Mouse (Mus musculus): ENCODE data around the gene Colgalt1. TPM values are rescaled to one million over a fixed set of nuclear protein-coding genes. Genes with fewer than 3 reads are reported as not detected.

The Colgalt1 gene
- total RNA-seq, 2 experiments from 2014 or later: 46.3 to 54.9 TPM

- peak; percentile 52 to 75 for DNase-seq
- intact Hi-C loops (cut with DNase I): no loop called here
These were observed 54.7 kb downstream of the Colgalt1 start for GRCm38 (mm10) chr8:71665331-71666130.

GRCm38 (mm10) chr8:71666855-71667254 is 56.1 kb downstream of the Colgalt1 start:
- DNase-seq: no peak
- intact Hi-C loops (cut with DNase I): no loop called here

DNA sequence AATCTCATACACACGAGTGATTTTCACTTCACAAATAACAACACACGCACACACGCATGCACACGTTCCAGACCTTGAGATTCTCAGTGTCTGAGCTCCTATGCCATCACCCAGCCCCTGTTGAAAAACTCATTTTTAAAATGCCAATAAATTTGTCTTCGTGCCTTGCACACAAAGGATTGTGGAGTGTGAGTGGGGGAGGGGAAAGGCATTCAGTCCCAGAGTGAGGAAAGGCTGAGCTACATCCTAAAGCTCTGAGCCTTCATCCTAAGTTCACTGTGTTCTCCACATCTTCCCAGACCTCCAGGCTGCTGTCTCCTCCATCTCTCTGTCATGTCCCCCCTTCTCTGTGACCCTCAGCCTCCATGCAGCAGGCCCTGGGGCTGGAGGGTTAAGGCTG is 56.5 kb downstream of the Colgalt1 start:
- intact Hi-C loops (cut with DNase I): no loop called here
- no peak for DNase-seq

DNA sequence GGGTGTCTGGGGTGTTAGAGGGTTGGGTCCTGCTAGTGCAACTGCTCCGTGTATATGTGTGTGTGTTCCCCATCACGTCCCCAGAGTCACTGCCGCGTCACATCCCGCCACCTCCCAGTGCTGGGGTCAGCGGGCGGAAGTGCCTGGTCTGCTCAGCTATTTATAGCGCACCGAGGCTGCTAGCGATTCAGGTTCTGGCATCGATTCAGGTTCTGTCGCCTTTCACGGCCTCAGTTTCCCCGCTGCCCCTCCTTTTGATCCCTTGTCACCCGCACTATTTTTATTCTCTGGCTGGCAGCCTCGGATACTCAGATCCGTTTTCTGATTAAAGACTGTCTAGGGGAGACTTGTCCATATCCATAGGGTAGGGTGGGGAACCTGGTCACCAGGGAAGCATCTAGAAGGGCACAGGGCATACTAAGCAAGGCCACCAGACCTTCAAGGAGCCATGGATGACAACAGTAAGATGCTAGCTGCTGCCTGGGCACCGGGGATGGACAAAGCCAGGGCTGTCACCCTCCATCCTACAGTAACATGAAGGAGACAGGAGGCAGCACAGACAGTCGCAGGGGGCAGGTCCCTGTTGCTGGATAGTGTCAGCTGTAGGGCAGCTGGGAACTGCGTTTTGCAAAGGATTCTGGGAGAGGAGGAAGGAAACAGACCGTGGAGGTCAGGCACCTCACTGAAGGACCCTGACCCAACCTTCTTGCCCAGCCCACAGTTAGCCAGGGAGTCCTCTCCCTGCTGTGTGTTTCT is 57.6 kb downstream of the Colgalt1 start:
- intact Hi-C loops (cut with DNase I): no loop called here
- DNase-seq: peak; percentile 79 to 83

GRCm38 (mm10) chr8:71670198-71670597 is 59.4 kb downstream of the Colgalt1 start:
- intact Hi-C loops (cut with DNase I): no loop called here
- no peak for DNase-seq

DNA sequence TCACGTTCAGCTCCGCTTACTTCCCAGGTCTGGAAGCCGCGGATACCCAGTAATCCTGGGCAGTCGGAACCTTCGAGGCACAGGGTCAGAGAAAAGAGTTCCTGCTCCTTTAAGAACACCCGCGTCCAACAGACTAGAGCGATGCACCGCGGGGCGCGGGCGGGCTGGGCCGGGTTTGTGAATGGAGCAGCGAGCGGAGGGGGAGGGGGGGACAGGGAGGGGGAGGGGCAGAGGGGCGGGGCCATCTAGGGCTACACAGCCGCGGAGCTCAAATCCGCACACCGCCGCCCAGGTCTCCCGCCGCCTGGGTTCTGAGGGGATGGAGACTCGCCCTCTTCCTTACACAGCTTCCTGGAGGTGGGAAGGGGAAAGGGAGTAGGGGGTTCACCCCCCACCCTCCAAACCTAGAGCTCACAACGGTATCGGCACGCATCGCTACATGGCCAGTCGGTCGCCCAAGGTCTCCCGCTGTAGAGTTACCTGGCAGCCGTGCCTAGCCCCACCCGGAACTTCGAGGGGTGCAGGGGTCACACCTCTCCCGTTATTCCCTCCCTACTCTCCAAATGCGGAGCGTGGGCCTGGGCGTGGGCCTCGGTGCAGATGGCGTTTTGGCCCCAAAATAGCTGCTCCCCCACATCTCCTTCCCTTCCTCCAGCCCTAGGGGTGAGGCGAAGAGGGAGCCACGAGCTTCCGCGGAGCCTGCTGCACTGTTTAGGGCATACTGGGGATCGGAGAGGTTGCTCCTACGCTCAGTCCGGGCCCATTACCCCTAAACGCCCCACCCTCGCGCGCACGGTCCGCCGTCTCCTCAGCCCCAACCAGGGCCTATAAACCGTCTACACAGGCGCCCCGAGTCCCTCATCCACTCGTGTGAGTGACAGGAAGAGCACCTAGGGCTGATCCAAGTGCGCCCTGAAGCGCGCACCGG is 60.1 kb downstream of the Colgalt1 start:
- intact Hi-C loops (cut with DNase I): no loop called here
- peak; percentile 38 to 48 for DNase-seq

GRCm38 (mm10) chr8:71671549-71671965 is 60.8 kb downstream of the Colgalt1 start, which contains the start of gene Unc13a:
Gene Unc13a (minus strand): TSS chr8:71671757.
- peak; percentile 93 to 95 for DNase-seq
- intact Hi-C loops (cut with DNase I): no loop called here

DNA sequence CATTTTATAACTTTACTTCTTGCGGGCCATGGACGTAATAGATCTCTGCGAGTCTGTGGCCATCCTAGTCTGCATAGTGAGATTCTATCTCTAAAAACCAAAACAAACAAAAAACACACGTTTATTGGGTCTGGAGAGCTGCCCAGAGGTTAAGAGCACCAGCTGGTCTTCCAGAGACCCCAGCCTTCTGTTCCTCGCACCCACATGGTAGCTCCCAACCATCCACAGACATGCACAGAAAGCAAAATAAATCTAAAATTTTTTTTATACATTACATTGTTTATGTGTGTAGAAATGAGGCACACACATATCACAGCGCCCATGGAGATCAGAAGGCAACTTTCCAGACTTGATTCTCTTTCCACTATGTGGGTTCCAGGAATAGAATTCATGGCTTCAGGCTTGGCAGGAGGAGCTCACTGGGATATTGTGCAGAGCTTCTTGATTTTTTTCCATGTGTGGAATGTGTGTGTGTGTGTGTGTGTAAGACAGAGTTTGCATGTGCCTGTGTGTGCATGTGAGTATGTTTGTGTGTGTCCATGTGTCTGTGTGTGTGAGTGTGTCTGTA is 61.5 kb downstream of the Colgalt1 start:
- DNase-seq: peak in 1 of 2 experiments; percentile 41
- intact Hi-C loops (cut with DNase I): no loop called here

GRCm38 (mm10) chr8:71674071-71674470 is 63.3 kb downstream of the Colgalt1 start:
- intact Hi-C loops (cut with DNase I): no loop called here
- DNase-seq: no peak

Small RNAs within 50 kb of the gene (microRNA-seq; reads per million reads assigned to microRNA genes)
- gene Mir6769b: 0 reads per million in 2 experiments

Other genes starting within 250 kb of the Colgalt1 start
- gene Use1, start 244.2 kb upstream of the Colgalt1 start, total RNA-seq (2021): 100 to 1,000 TPM; 110 to 116 TPM
- 10 to 100 TPM; 10.8 to 11.3 TPM for gene Ocel1, start 239.7 kb upstream of the Colgalt1 start, total RNA-seq (2021)
- 10 to 100 TPM; 57.8 to 60.1 TPM for gene Nr2f6, start 229.0 kb upstream of the Colgalt1 start, total RNA-seq (2021)
- gene Ushbp1, start 215.2 kb upstream of the Colgalt1 start, total RNA-seq (2021): 10 to 100 TPM; 38.0 to 42.7 TPM
- gene Babam1, start 214.1 kb upstream of the Colgalt1 start, total RNA-seq (2021): 10 to 100 TPM; 65.1 to 65.7 TPM
- gene Ankle1, start 205.0 kb upstream of the Colgalt1 start, total RNA-seq (2021): 1 to 10 TPM; 2.8 to 3.4 TPM
- gene Abhd8, start 147.3 kb upstream of the Colgalt1 start, total RNA-seq (2021): 10 to 100 TPM; 31.7 to 34.6 TPM
- gene Mrpl34, start 146.0 kb upstream of the Colgalt1 start, total RNA-seq (2021): 100 to 1,000 TPM; 103 to 116 TPM
- gene Dda1, start 141.8 kb upstream of the Colgalt1 start, total RNA-seq (2021): 10 to 100 TPM; 37.8 to 39.1 TPM
- gene Ano8, start 125.0 kb upstream of the Colgalt1 start, total RNA-seq (2021): 10 to 100 TPM; 14.6 to 15.3 TPM
- gene Gtpbp3, start 122.9 kb upstream of the Colgalt1 start, total RNA-seq (2021): 10 to 100 TPM; 19.7 to 22.1 TPM
- gene Plvap, start 99.2 kb upstream of the Colgalt1 start, total RNA-seq (2021): 10 to 100 TPM; 21.8 to 22.0 TPM
- under 1 TPM in 1 of 2 experiments, not detected in 1; 0.17 TPM for gene Ccdc194, start 85.3 kb upstream of the Colgalt1 start, total RNA-seq (2021)
- gene Bst2, start 73.5 kb upstream of the Colgalt1 start, total RNA-seq (2021): 10 to 100 TPM; 13.0 to 13.5 TPM
- 10 to 100 TPM; 30.2 to 32.5 TPM for gene Mvb12a, start 68.1 kb upstream of the Colgalt1 start, total RNA-seq (2021)
- under 1 TPM in 1 of 2 experiments, not detected in 1; 0.27 TPM for gene Tmem221, start 52.1 kb upstream of the Colgalt1 start, total RNA-seq (2021)
- under 1 TPM in 1 of 2 experiments, not detected in 1; 0.12 TPM for gene Nxnl1, start 44.4 kb upstream of the Colgalt1 start, total RNA-seq (2021)
- 100 to 1,000 TPM; 118 to 120 TPM for gene Slc27a1, start 42.1 kb upstream of the Colgalt1 start, total RNA-seq (2021)
- gene Pgls, start 18.8 kb upstream of the Colgalt1 start, total RNA-seq (2021): 10 to 100 TPM; 78.8 to 87.3 TPM
- gene Fam129c, start 13.3 kb upstream of the Colgalt1 start, total RNA-seq (2021): 1 to 10 TPM in 1 of 2 experiments, under 1 TPM in 1; 0.81 to 1.3 TPM
- 1 to 10 TPM; 1.1 to 1.5 TPM for gene Unc13a, start 60.8 kb downstream of the Colgalt1 start, total RNA-seq (2021)
- 10 to 100 TPM; 14.3 to 15.0 TPM for gene Jak3, start 65.3 kb downstream of the Colgalt1 start, total RNA-seq (2021)
- 1 to 10 TPM; 5.1 to 5.4 TPM for gene Insl3, start 78.2 kb downstream of the Colgalt1 start, total RNA-seq (2021)
- gene B3gnt3, start 90.8 kb downstream of the Colgalt1 start, total RNA-seq (2021): 10 to 100 TPM; 12.0 to 12.2 TPM
- gene Fcho1, start 114.7 kb downstream of the Colgalt1 start, total RNA-seq (2021): 1 to 10 TPM; 1.3 to 2.4 TPM

Data from heart, postnatal 10 days (tissue).